Mouse (Mus musculus): ENCODE measurements around the gene Znfx1.

DNA sequence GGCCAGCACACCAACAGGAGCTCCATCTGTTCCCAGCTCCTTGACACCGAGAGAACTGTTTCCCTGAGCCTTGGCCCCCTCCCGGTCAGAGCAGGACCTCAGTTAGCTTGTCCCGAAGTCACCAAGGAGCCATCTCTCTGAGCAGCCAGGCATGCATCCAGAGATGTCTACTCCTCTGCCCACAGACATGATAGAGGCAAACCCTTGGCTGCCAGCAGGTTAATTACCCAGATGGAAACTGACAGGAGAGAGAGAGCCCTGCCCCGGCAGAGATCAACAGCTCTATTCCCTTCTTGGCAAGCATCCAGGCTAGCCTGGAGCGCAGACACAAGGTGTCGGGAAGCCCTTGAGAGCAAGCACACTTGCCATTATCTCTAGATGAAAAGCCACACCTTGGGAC is 7.5 kb upstream of the Znfx1 start:
- no peak for TF ChIP-seq EP300 (IDR thresholded peaks at IDR 0.05; ENCODE audit: low read depth)
- no peak for TF ChIP-seq CTCF (IDR thresholded peaks at IDR 0.05; ENCODE audit: low read depth)

Data from liver, embryonic 14.5 days (tissue).